Mouse (Mus musculus): ENCODE results near the gene Lzts2. TPM values are rescaled to one million over a fixed set of nuclear protein-coding genes. Genes with fewer than 3 reads are reported as not detected.

The Lzts2 gene
- polyA plus RNA-seq, 1 experiment from 2014 or later = 15.3 TPM

GRCm38 (mm10) chr19:44985159-44985988, 28.8 kb upstream of the Lzts2 start:
- ATAC-seq = no peak
- Histone ChIP-seq H3K27me3 (replicated peaks; ENCODE audit: control insufficient read depth, insufficient read depth, low read length) (no peaks in the 10 kb centered on the region), H3K4me3 (ENCODE audit: low read depth, low read length) (no peak overlapping the region), H3K9ac (ENCODE audit: low read length) (no peak overlapping the region), H3K27ac (ENCODE audit: low read depth, low read length) (no peak overlapping the region), H3K4me1 (ENCODE audit: control insufficient read depth, insufficient read depth, low read length) (peaks cover 7% of the 10 kb centered on the region), H3K36me3 (ENCODE audit: control insufficient read depth, insufficient read depth, low read length) (peaks cover 25% of the 10 kb centered on the region), H3K9me3 (replicated peaks; ENCODE audit: control insufficient read depth, low read length) (no peaks in the 10 kb centered on the region), H3K4me2 (ENCODE audit: low read length) (no peak overlapping the region)
- WGBS = 69% methylated on average over 5 of the region's 5 CpGs
- no peak for DNase-seq (ENCODE audit: low spot score)

- 67% methylated on average over 6 of the region's 6 CpGs for WGBS
- Histone ChIP-seq H3K4me3 (ENCODE audit: low read depth, low read length) (no peak overlapping the region), H3K9me3 (replicated peaks; ENCODE audit: control insufficient read depth, low read length) (no peaks in the 10 kb centered on the region), H3K27me3 (replicated peaks; ENCODE audit: control insufficient read depth, insufficient read depth, low read length) (no peaks in the 10 kb centered on the region), H3K36me3 (ENCODE audit: control insufficient read depth, insufficient read depth, low read length) (peaks cover 11% of the 10 kb centered on the region; the same call in 1 of the 2 replicates), H3K9ac (ENCODE audit: low read length) (no peak overlapping the region), H3K27ac (ENCODE audit: low read depth, low read length) (no peak overlapping the region), H3K4me1 (ENCODE audit: control insufficient read depth, insufficient read depth, low read length) (peaks cover 7% of the 10 kb centered on the region), H3K4me2 (ENCODE audit: low read length) (no peak overlapping the region)
- ATAC-seq (no peak), DNase-seq (ENCODE audit: low spot score) (no peak)
These were observed 27.2 kb upstream of the Lzts2 start for GRCm38 (mm10) chr19:44987004-44987403.

GRCm38 (mm10) chr19:44987851-44988250, 26.4 kb upstream of the Lzts2 start:
- Histone ChIP-seq H3K9ac (ENCODE audit: low read length) (no peak overlapping the region), H3K9me3 (replicated peaks; ENCODE audit: control insufficient read depth, low read length) (no peaks in the 10 kb centered on the region), H3K4me3 (ENCODE audit: low read depth, low read length) (no peak overlapping the region), H3K36me3 (ENCODE audit: control insufficient read depth, insufficient read depth, low read length) (peaks cover 13% of the 10 kb centered on the region), H3K27ac (ENCODE audit: low read depth, low read length) (no peak overlapping the region), H3K4me1 (ENCODE audit: control insufficient read depth, insufficient read depth, low read length) (peaks cover 7% of the 10 kb centered on the region), H3K27me3 (replicated peaks; ENCODE audit: control insufficient read depth, insufficient read depth, low read length) (no peaks in the 10 kb centered on the region), H3K4me2 (ENCODE audit: low read length) (no peak overlapping the region)
- WGBS = 57% methylated on average over 6 of the region's 6 CpGs
- ATAC-seq = peak; percentile 33; the same call in 1 of the 2 replicates
- DNase-seq (ENCODE audit: low spot score) = peak; percentile 64

GRCm38 (mm10) chr19:44988321-44988720, 25.9 kb upstream of the Lzts2 start:
- Histone ChIP-seq H3K4me1 (ENCODE audit: control insufficient read depth, insufficient read depth, low read length) (peaks cover 7% of the 10 kb centered on the region), H3K27me3 (replicated peaks; ENCODE audit: control insufficient read depth, insufficient read depth, low read length) (no peaks in the 10 kb centered on the region), H3K9me3 (replicated peaks; ENCODE audit: control insufficient read depth, low read length) (no peaks in the 10 kb centered on the region), H3K4me3 (ENCODE audit: low read depth, low read length) (peak overlapping the region; percentile 70), H3K4me2 (ENCODE audit: low read length) (peak overlapping the region; percentile 92), H3K27ac (ENCODE audit: low read depth, low read length) (no peak overlapping the region), H3K36me3 (ENCODE audit: control insufficient read depth, insufficient read depth, low read length) (peaks cover 13% of the 10 kb centered on the region), H3K9ac (ENCODE audit: low read length) (peak overlapping the region; percentile 93)
- ATAC-seq (no peak), DNase-seq (ENCODE audit: low spot score) (no peak)
- 38% methylated on average over 9 of the region's 9 CpGs for WGBS

- H3K4me2 ChIP-seq (ENCODE audit: low read length) = peak within 1 kb of the TSS; percentile 92
- H3K27ac ChIP-seq (ENCODE audit: low read depth, low read length) = peak within 1 kb of the TSS; percentile 24; the same call in 1 of the 2 replicates
- ATAC-seq (peak; percentile 82), DNase-seq (ENCODE audit: low spot score) (peak; percentile 79)
- no peaks in the 10 kb centered on the region for H3K27me3 ChIP-seq (replicated peaks; ENCODE audit: control insufficient read depth, insufficient read depth, low read length)
- H3K4me3 ChIP-seq (ENCODE audit: low read depth, low read length) = peak within 1 kb of the TSS; percentile 70
- under 1% methylated on average over 38 of the region's 58 CpGs for WGBS
- peaks cover 17% of the 10 kb centered on the region for H3K36me3 ChIP-seq (ENCODE audit: control insufficient read depth, insufficient read depth, low read length)
- H3K9me3 ChIP-seq (replicated peaks; ENCODE audit: control insufficient read depth, low read length) = no peaks in the 10 kb centered on the region
- peak within 1 kb of the TSS; percentile 93 for H3K9ac ChIP-seq (ENCODE audit: low read length)
- peaks cover 7% of the 10 kb centered on the region for H3K4me1 ChIP-seq (ENCODE audit: control insufficient read depth, insufficient read depth, low read length)
These were observed 25.2 kb upstream of the Lzts2 start, which contains the start of gene Sema4g for GRCm38 (mm10) chr19:44988831-44989566. Gene Sema4g (plus strand): TSS chr19:44989101.

- Histone ChIP-seq H3K36me3 (ENCODE audit: control insufficient read depth, insufficient read depth, low read length) (peaks cover 18% of the 10 kb centered on the region), H3K4me1 (ENCODE audit: control insufficient read depth, insufficient read depth, low read length) (peaks cover 7% of the 10 kb centered on the region), H3K27ac (ENCODE audit: low read depth, low read length) (0 out of 2 replicates have a peak overlapping the region, but pooled peaks have one; percentile 24), H3K9me3 (replicated peaks; ENCODE audit: control insufficient read depth, low read length) (no peaks in the 10 kb centered on the region), H3K4me2 (ENCODE audit: low read length) (peak overlapping the region; percentile 92), H3K4me3 (ENCODE audit: low read depth, low read length) (peak overlapping the region; percentile 70), H3K9ac (ENCODE audit: low read length) (peak overlapping the region; percentile 93), H3K27me3 (replicated peaks; ENCODE audit: control insufficient read depth, insufficient read depth, low read length) (no peaks in the 10 kb centered on the region)
- ATAC-seq (peak; percentile 30; the same call in 1 of the 2 replicates), DNase-seq (ENCODE audit: low spot score) (no peak)
- 3% methylated on average over 22 of the region's 22 CpGs for WGBS
These were observed 24.4 kb upstream of the Lzts2 start for GRCm38 (mm10) chr19:44989567-44990495.

GRCm38 (mm10) chr19:44991031-44991430, 23.2 kb upstream of the Lzts2 start:
- H3K27me3 ChIP-seq (replicated peaks; ENCODE audit: control insufficient read depth, insufficient read depth, low read length) = no peaks in the 10 kb centered on the region
- ATAC-seq (no peak), DNase-seq (ENCODE audit: low spot score) (no peak)
- peaks cover 7% of the 10 kb centered on the region for H3K4me1 ChIP-seq (ENCODE audit: control insufficient read depth, insufficient read depth, low read length)
- no peak overlapping the region for H3K9ac ChIP-seq (ENCODE audit: low read length)
- 85% methylated on average over 8 of the region's 8 CpGs for WGBS
- H3K4me3 ChIP-seq (ENCODE audit: low read depth, low read length) = no peak overlapping the region
- H3K9me3 ChIP-seq (replicated peaks; ENCODE audit: control insufficient read depth, low read length) = no peaks in the 10 kb centered on the region
- H3K4me2 ChIP-seq (ENCODE audit: low read length) = no peak overlapping the region
- no peak overlapping the region for H3K27ac ChIP-seq (ENCODE audit: low read depth, low read length)
- H3K36me3 ChIP-seq (ENCODE audit: control insufficient read depth, insufficient read depth, low read length) = peaks cover 18% of the 10 kb centered on the region

- WGBS = 65% methylated on average over 7 of the region's 7 CpGs
These were observed 22.0 kb upstream of the Lzts2 start for GRCm38 (mm10) chr19:44992246-44992645.

More at GRCm38 (mm10) chr19:44992246-44992645, 22.0 kb upstream of the Lzts2 start:
- H3K4me1 ChIP-seq (ENCODE audit: control insufficient read depth, insufficient read depth, low read length) = peaks cover 7% of the 10 kb centered on the region
- no peak for DNase-seq (ENCODE audit: low spot score)
- H3K4me3 ChIP-seq (ENCODE audit: low read depth, low read length) = no peak overlapping the region
- H3K9ac ChIP-seq (ENCODE audit: low read length) = no peak overlapping the region
- H3K4me2 ChIP-seq (ENCODE audit: low read length) = no peak overlapping the region
- ATAC-seq = no peak
- no peaks in the 10 kb centered on the region for H3K9me3 ChIP-seq (replicated peaks; ENCODE audit: control insufficient read depth, low read length)
- H3K27ac ChIP-seq (ENCODE audit: low read depth, low read length) = no peak overlapping the region
- peaks cover 28% of the 10 kb centered on the region for H3K36me3 ChIP-seq (ENCODE audit: control insufficient read depth, insufficient read depth, low read length)
- no peaks in the 10 kb centered on the region for H3K27me3 ChIP-seq (replicated peaks; ENCODE audit: control insufficient read depth, insufficient read depth, low read length)

All from forebrain, embryonic 14.5 days (tissue).